Mouse (Mus musculus): ENCODE data around the gene Gm10961. TPM values are rescaled to one million over a fixed set of nuclear protein-coding genes. Genes with fewer than 3 reads are reported as not detected.

Gene Gm10961
- polyA plus RNA-seq (2014; fragmentation: Nextera tagmentation; extraction: Ambion mirVana) = not detected in 2 replicates

GRCm38 (mm10) chr3:107630682-107631522 is at the start of gene Gm10961:
Gene Gm10961 (plus strand): TSS chr3:107631322.
- WGBS = 2% methylated on average over 48 of the region's 48 CpGs
- Histone ChIP-seq H3K4me1 (ENCODE audit: control insufficient read depth, insufficient read depth, low read length) (no peaks in the 10 kb centered on the region; the same call in 1 of the 2 replicates), H3K4me2 (ENCODE audit: low read depth, severe bottlenecking) (peak within 1 kb of the TSS; percentile 72)

GRCm38 (mm10) chr3:107582130-107582874 is 48.8 kb upstream of the Gm10961 start:
- no peak for ATAC-seq (ENCODE audit: insufficient number of reproducible peaks, low FRiP score, low TSS enrichment, low read depth)
- no peak overlapping the region for H3K27ac ChIP-seq (replicated peaks; ENCODE audit: low read depth, low read length)
- no peaks in the 10 kb centered on the region for H3K9me3 ChIP-seq (ENCODE audit: control insufficient read depth, low read length)
- H3K4me3 ChIP-seq (ENCODE audit: low read depth, low read length) = peak overlapping the region; percentile 35
- H3K36me3 ChIP-seq (ENCODE audit: control insufficient read depth, insufficient read depth, low read length) = no peaks in the 10 kb centered on the region
- peaks cover 17% of the 10 kb centered on the region for H3K4me1 ChIP-seq (ENCODE audit: control insufficient read depth, insufficient read depth, low read length)
- DNase-seq (ENCODE audit: low spot score) = peak; percentile 54
- peak overlapping the region; percentile 41 for H3K9ac ChIP-seq (ENCODE audit: low read length)
- H3K27me3 ChIP-seq (ENCODE audit: control insufficient read depth, insufficient read depth, low read length) = peaks cover 4% of the 10 kb centered on the region
- 2% methylated on average over 18 of the region's 18 CpGs for WGBS
- peak overlapping the region; percentile 85 for H3K4me2 ChIP-seq (ENCODE audit: low read depth, severe bottlenecking)

More at GRCm38 (mm10) chr3:107630682-107631522, at the start of gene Gm10961:
- Histone ChIP-seq H3K36me3 (ENCODE audit: control insufficient read depth, insufficient read depth, low read length) (peaks cover 5% of the 10 kb centered on the region; the same call in 1 of the 2 replicates), H3K9ac (ENCODE audit: low read length) (peak within 1 kb of the TSS; percentile 97), H3K27ac (replicated peaks; ENCODE audit: low read depth, low read length) (peak within 1 kb of the TSS; percentile 76), H3K4me3 (ENCODE audit: low read depth, low read length) (peak within 1 kb of the TSS; percentile 98), H3K9me3 (ENCODE audit: control insufficient read depth, low read length) (no peaks in the 10 kb centered on the region), H3K27me3 (ENCODE audit: control insufficient read depth, insufficient read depth, low read length) (no peaks in the 10 kb centered on the region)
- DNase-seq (ENCODE audit: low spot score) (no peak), ATAC-seq (ENCODE audit: insufficient number of reproducible peaks, low FRiP score, low TSS enrichment, low read depth) (peak; percentile 80)

GRCm38 (mm10) chr3:107582875-107583767 is 48.0 kb upstream of the Gm10961 start:
- H3K27ac ChIP-seq (replicated peaks; ENCODE audit: low read depth, low read length) = no peak overlapping the region
- peak overlapping the region; percentile 35 for H3K4me3 ChIP-seq (ENCODE audit: low read depth, low read length)
- H3K36me3 ChIP-seq (ENCODE audit: control insufficient read depth, insufficient read depth, low read length) = no peaks in the 10 kb centered on the region
- H3K4me2 ChIP-seq (ENCODE audit: low read depth, severe bottlenecking) = peak overlapping the region; percentile 85
- H3K4me1 ChIP-seq (ENCODE audit: control insufficient read depth, insufficient read depth, low read length) = peaks cover 17% of the 10 kb centered on the region
- WGBS = under 1% methylated on average over 65 of the region's 65 CpGs
- peaks cover 4% of the 10 kb centered on the region for H3K27me3 ChIP-seq (ENCODE audit: control insufficient read depth, insufficient read depth, low read length)
- H3K9ac ChIP-seq (ENCODE audit: low read length) = peak overlapping the region; percentile 41
- no peak for ATAC-seq (ENCODE audit: insufficient number of reproducible peaks, low FRiP score, low TSS enrichment, low read depth)
- DNase-seq (ENCODE audit: low spot score) = peak; percentile 70
- H3K9me3 ChIP-seq (ENCODE audit: control insufficient read depth, low read length) = no peaks in the 10 kb centered on the region

DNA sequence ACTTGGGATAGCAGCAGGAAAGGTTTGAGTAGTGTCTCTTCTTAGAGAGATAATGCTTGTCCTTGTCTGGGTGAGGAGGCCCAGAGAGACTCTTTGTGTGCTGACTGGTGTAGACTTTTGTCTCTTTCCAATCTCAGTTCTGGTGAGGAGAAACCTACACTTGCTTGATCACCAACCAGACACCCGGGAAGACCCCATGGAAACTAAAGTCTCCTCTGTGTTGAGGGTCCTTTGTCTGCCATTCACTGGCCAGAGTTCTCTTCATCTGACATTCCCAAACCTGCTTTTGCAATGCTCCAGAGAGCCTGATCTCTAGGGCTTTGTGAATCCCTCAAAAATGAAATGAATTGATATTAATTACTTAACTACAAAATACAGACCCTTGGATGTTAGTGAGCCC is 47.2 kb upstream of the Gm10961 start:
- no peak for ATAC-seq (ENCODE audit: insufficient number of reproducible peaks, low FRiP score, low TSS enrichment, low read depth)
- H3K4me1 ChIP-seq (ENCODE audit: control insufficient read depth, insufficient read depth, low read length) = peaks cover 17% of the 10 kb centered on the region
- no peak overlapping the region for H3K9ac ChIP-seq (ENCODE audit: low read length)
- H3K36me3 ChIP-seq (ENCODE audit: control insufficient read depth, insufficient read depth, low read length) = no peaks in the 10 kb centered on the region
- H3K9me3 ChIP-seq (ENCODE audit: control insufficient read depth, low read length) = no peaks in the 10 kb centered on the region
- DNase-seq (ENCODE audit: low spot score) = no peak
- no peak overlapping the region for H3K27ac ChIP-seq (replicated peaks; ENCODE audit: low read depth, low read length)
- H3K4me2 ChIP-seq (ENCODE audit: low read depth, severe bottlenecking) = peak overlapping the region; percentile 85; the same call in 1 of the 2 replicates
- H3K27me3 ChIP-seq (ENCODE audit: control insufficient read depth, insufficient read depth, low read length) = peaks cover 7% of the 10 kb centered on the region
- WGBS = 12% methylated on average over 1 of the region's 1 CpGs
- no peak overlapping the region for H3K4me3 ChIP-seq (ENCODE audit: low read depth, low read length)

DNA sequence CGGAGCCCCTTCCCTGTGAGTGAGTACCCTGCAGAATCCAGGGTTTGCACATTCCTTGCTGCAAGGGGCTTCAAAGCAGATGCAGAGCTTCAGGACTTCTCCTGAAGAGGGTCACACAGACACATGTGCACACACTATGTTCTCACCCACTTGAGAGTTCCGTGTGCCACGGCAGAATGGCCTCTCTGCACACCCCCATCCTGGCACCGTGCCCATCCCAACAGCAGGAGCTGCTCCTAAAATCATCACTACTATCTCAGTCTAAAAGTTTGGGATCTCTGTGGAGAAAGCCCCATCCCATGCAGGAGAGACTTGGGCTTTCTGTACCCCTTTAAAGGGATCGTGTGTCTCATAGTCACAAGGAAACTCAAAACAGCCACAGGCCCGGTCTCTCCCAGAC is 44.6 kb upstream of the Gm10961 start:
- Histone ChIP-seq H3K4me2 (ENCODE audit: low read depth, severe bottlenecking) (no peak overlapping the region), H3K4me1 (ENCODE audit: control insufficient read depth, insufficient read depth, low read length) (peaks cover 9% of the 10 kb centered on the region), H3K9me3 (ENCODE audit: control insufficient read depth, low read length) (no peaks in the 10 kb centered on the region), H3K27ac (replicated peaks; ENCODE audit: low read depth, low read length) (no peak overlapping the region), H3K36me3 (ENCODE audit: control insufficient read depth, insufficient read depth, low read length) (no peaks in the 10 kb centered on the region), H3K4me3 (ENCODE audit: low read depth, low read length) (no peak overlapping the region), H3K27me3 (ENCODE audit: control insufficient read depth, insufficient read depth, low read length) (peaks cover 3% of the 10 kb centered on the region; the same call in 1 of the 2 replicates), H3K9ac (ENCODE audit: low read length) (no peak overlapping the region)
- WGBS = 69% methylated on average over 6 of the region's 6 CpGs
- no peak for ATAC-seq (ENCODE audit: insufficient number of reproducible peaks, low FRiP score, low TSS enrichment, low read depth)
- no peak for DNase-seq (ENCODE audit: low spot score)

GRCm38 (mm10) chr3:107591612-107592011 is 39.5 kb upstream of the Gm10961 start:
- no peak for DNase-seq (ENCODE audit: low spot score)
- Histone ChIP-seq H3K36me3 (ENCODE audit: control insufficient read depth, insufficient read depth, low read length) (no peaks in the 10 kb centered on the region), H3K4me1 (ENCODE audit: control insufficient read depth, insufficient read depth, low read length) (peaks cover 15% of the 10 kb centered on the region), H3K27ac (replicated peaks; ENCODE audit: low read depth, low read length) (no peak overlapping the region), H3K9me3 (ENCODE audit: control insufficient read depth, low read length) (no peaks in the 10 kb centered on the region), H3K4me2 (ENCODE audit: low read depth, severe bottlenecking) (no peak overlapping the region), H3K9ac (ENCODE audit: low read length) (no peak overlapping the region), H3K4me3 (ENCODE audit: low read depth, low read length) (no peak overlapping the region), H3K27me3 (ENCODE audit: control insufficient read depth, insufficient read depth, low read length) (0 out of 2 replicates have a peak, but pooled peaks cover 12% of the 10 kb centered on the region)
- 85% methylated on average over 1 of the region's 1 CpGs for WGBS
- no peak for ATAC-seq (ENCODE audit: insufficient number of reproducible peaks, low FRiP score, low TSS enrichment, low read depth)

DNA sequence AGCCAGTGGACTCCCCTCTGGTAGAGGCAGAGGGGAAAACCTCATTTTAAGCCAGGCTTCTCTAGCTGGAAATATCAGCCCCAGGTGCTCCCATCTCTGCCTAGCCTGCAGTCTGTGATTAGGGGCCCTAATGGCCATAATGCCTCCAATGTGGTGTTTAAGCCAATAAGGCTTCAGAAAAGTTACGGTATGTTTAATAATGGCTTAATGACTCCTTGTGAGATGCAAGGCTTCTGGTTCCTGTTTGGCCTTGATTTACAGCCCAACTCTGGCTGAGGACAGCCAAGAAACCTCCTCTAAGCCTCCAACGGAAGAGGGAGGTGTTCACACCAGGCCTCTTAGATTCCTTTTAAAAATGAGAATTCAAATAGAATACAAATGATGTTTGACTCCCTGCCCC is 37.5 kb upstream of the Gm10961 start:
- H3K27ac ChIP-seq (replicated peaks; ENCODE audit: low read depth, low read length) = no peak overlapping the region
- H3K4me2 ChIP-seq (ENCODE audit: low read depth, severe bottlenecking) = no peak overlapping the region
- 2% methylated on average over 2 of the region's 2 CpGs for WGBS
- H3K9ac ChIP-seq (ENCODE audit: low read length) = no peak overlapping the region
- no peaks in the 10 kb centered on the region for H3K36me3 ChIP-seq (ENCODE audit: control insufficient read depth, insufficient read depth, low read length)
- peak; percentile 64 for DNase-seq (ENCODE audit: low spot score)
- no peak for ATAC-seq (ENCODE audit: insufficient number of reproducible peaks, low FRiP score, low TSS enrichment, low read depth)
- H3K4me1 ChIP-seq (ENCODE audit: control insufficient read depth, insufficient read depth, low read length) = peaks cover 28% of the 10 kb centered on the region
- no peak overlapping the region for H3K4me3 ChIP-seq (ENCODE audit: low read depth, low read length)
- H3K9me3 ChIP-seq (ENCODE audit: control insufficient read depth, low read length) = no peaks in the 10 kb centered on the region
- H3K27me3 ChIP-seq (ENCODE audit: control insufficient read depth, insufficient read depth, low read length) = peaks cover 19% of the 10 kb centered on the region
